Mouse (Mus musculus): ENCODE measurements around the gene Rai1. TPM values are rescaled to one million over a fixed set of nuclear protein-coding genes. Genes with fewer than 3 reads are reported as not detected.

Gene Rai1
- 10.6 and 10.7 TPM in 2 replicates for polyA plus RNA-seq (2015; fragmentation: Nextera tagmentation; extraction: Ambion mirVana)

GRCm38 (mm10) chr11:60104810-60105592, at the start of gene Rai1:
TSS of gene Rai1 (plus strand) at chr11:60105013.
- TF ChIP-seq EP300 (optimal IDR thresholded peaks at IDR 0.05) (no peak), CTCF (IDR thresholded peaks at IDR 0.05; ENCODE audit: low read depth) (peak; percentile 88)
- Histone ChIP-seq H3K9me3 (ENCODE audit: control insufficient read depth, low read length) (no peaks in the 10 kb centered on the region), H3K36me3 (ENCODE audit: control insufficient read depth, insufficient read depth, low read length) (no peaks in the 10 kb centered on the region), H3K27ac (replicated peaks) (peak within 1 kb of the TSS; percentile 97), H3K4me1 (replicated peaks; ENCODE audit: control insufficient read depth, insufficient read depth) (peaks cover 13% of the 10 kb centered on the region), H3K4me2 (replicated peaks; ENCODE audit: low read depth) (peak within 1 kb of the TSS; percentile 95), H3K4me3 (ENCODE audit: low read depth, low read length) (peak within 1 kb of the TSS; percentile 92), H3K27me3 (ENCODE audit: control insufficient read depth, insufficient read depth, low read length) (no peaks in the 10 kb centered on the region), H3K9ac (ENCODE audit: low read length) (peak within 1 kb of the TSS; percentile 98)
- peak; percentile 78 for ATAC-seq (ENCODE audit: low FRiP score, low TSS enrichment)
- DNase-seq (ENCODE audit: low spot score) = peak; percentile 93
- under 1% methylated on average over 67 of the region's 105 CpGs for WGBS

DNA sequence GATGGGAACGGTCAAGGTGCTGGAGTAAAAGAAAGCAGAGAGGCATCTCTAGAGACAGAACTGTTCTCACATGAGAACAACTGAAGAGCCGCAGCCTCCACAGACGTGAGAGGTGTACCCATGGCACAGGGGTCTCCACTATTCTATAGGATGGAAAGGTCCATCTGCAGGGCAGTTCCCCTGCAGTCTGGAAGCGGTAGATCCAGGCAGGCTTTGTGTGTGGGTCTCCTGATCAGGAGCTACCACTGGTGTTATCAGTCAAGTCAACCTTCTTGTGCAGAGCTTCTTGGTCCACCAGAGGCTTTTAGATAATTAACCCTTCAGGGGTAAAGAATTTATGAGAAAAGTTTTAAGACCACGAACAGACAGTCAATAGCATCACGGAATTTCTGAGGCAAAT, 48.3 kb upstream of the Rai1 start:
- H3K27me3 ChIP-seq (ENCODE audit: control insufficient read depth, insufficient read depth, low read length) = no peaks in the 10 kb centered on the region
- no peaks in the 10 kb centered on the region for H3K4me1 ChIP-seq (replicated peaks; ENCODE audit: control insufficient read depth, insufficient read depth)
- H3K36me3 ChIP-seq (ENCODE audit: control insufficient read depth, insufficient read depth, low read length) = no peaks in the 10 kb centered on the region
- no peak for ATAC-seq (ENCODE audit: low FRiP score, low TSS enrichment)
- 70% methylated on average over 6 of the region's 6 CpGs for WGBS
- H3K9me3 ChIP-seq (ENCODE audit: control insufficient read depth, low read length) = no peaks in the 10 kb centered on the region
- no peak overlapping the region for H3K4me2 ChIP-seq (replicated peaks; ENCODE audit: low read depth)
- no peak overlapping the region for H3K9ac ChIP-seq (ENCODE audit: low read length)
- no peak for DNase-seq (ENCODE audit: low spot score)
- no peak overlapping the region for H3K4me3 ChIP-seq (ENCODE audit: low read depth, low read length)
- TF ChIP-seq CTCF (IDR thresholded peaks at IDR 0.05; ENCODE audit: low read depth) (no peak), EP300 (optimal IDR thresholded peaks at IDR 0.05) (no peak)
- no peak overlapping the region for H3K27ac ChIP-seq (replicated peaks)

DNA sequence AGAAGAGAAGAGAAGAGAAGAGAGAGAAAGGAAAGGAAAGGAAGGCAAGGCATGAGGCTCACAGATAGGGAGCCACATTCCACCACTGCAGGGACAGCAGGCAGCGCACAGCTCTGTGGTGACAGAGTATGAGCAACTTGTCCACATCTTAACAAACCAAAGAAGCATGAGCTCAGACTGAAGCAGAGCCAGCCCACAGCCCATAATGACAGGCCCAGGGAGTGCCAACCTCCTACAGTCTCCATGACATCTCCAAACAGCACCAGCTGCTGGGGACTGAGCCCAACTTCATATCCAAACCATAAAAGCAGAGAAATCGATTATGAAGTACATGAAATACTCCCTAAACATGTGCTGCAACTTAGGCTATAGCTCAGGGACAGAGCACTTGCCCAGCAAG, 46.8 kb upstream of the Rai1 start:
- no peaks in the 10 kb centered on the region for H3K4me1 ChIP-seq (replicated peaks; ENCODE audit: control insufficient read depth, insufficient read depth)
- H3K9me3 ChIP-seq (ENCODE audit: control insufficient read depth, low read length) = no peaks in the 10 kb centered on the region
- no peak overlapping the region for H3K9ac ChIP-seq (ENCODE audit: low read length)
- no peak overlapping the region for H3K4me2 ChIP-seq (replicated peaks; ENCODE audit: low read depth)
- 57% methylated on average over 2 of the region's 2 CpGs for WGBS
- H3K4me3 ChIP-seq (ENCODE audit: low read depth, low read length) = no peak overlapping the region
- H3K36me3 ChIP-seq (ENCODE audit: control insufficient read depth, insufficient read depth, low read length) = no peaks in the 10 kb centered on the region
- TF ChIP-seq EP300 (optimal IDR thresholded peaks at IDR 0.05) (no peak), CTCF (IDR thresholded peaks at IDR 0.05; ENCODE audit: low read depth) (no peak)
- no peak for DNase-seq (ENCODE audit: low spot score)
- H3K27ac ChIP-seq (replicated peaks) = no peak overlapping the region
- ATAC-seq (ENCODE audit: low FRiP score, low TSS enrichment) = no peak
- H3K27me3 ChIP-seq (ENCODE audit: control insufficient read depth, insufficient read depth, low read length) = no peaks in the 10 kb centered on the region

- Histone ChIP-seq H3K4me1 (replicated peaks; ENCODE audit: control insufficient read depth, insufficient read depth) (no peaks in the 10 kb centered on the region), H3K9ac (ENCODE audit: low read length) (no peak overlapping the region), H3K27ac (replicated peaks) (no peak overlapping the region), H3K27me3 (ENCODE audit: control insufficient read depth, insufficient read depth, low read length) (no peaks in the 10 kb centered on the region), H3K4me2 (replicated peaks; ENCODE audit: low read depth) (no peak overlapping the region), H3K4me3 (ENCODE audit: low read depth, low read length) (no peak overlapping the region), H3K9me3 (ENCODE audit: control insufficient read depth, low read length) (no peaks in the 10 kb centered on the region), H3K36me3 (ENCODE audit: control insufficient read depth, insufficient read depth, low read length) (no peaks in the 10 kb centered on the region)
- TF ChIP-seq EP300 (optimal IDR thresholded peaks at IDR 0.05) (no peak), CTCF (IDR thresholded peaks at IDR 0.05; ENCODE audit: low read depth) (no peak)
- DNase-seq (ENCODE audit: low spot score) (no peak), ATAC-seq (ENCODE audit: low FRiP score, low TSS enrichment) (no peak)
- 71% methylated on average over 10 of the region's 10 CpGs for WGBS
Measured at GRCm38 (mm10) chr11:60058441-60058840, 46.4 kb upstream of the Rai1 start.

- ATAC-seq (ENCODE audit: low FRiP score, low TSS enrichment) (no peak), DNase-seq (ENCODE audit: low spot score) (no peak)
- H3K9me3 ChIP-seq (ENCODE audit: control insufficient read depth, low read length) = no peaks in the 10 kb centered on the region
- H3K27me3 ChIP-seq (ENCODE audit: control insufficient read depth, insufficient read depth, low read length) = no peaks in the 10 kb centered on the region
- H3K4me2 ChIP-seq (replicated peaks; ENCODE audit: low read depth) = no peak overlapping the region
- H3K4me3 ChIP-seq (ENCODE audit: low read depth, low read length) = no peak overlapping the region
- no peaks in the 10 kb centered on the region for H3K36me3 ChIP-seq (ENCODE audit: control insufficient read depth, insufficient read depth, low read length)
- H3K4me1 ChIP-seq (replicated peaks; ENCODE audit: control insufficient read depth, insufficient read depth) = no peaks in the 10 kb centered on the region
- no peak overlapping the region for H3K27ac ChIP-seq (replicated peaks)
- TF ChIP-seq CTCF (IDR thresholded peaks at IDR 0.05; ENCODE audit: low read depth) (no peak), EP300 (optimal IDR thresholded peaks at IDR 0.05) (no peak)
- no peak overlapping the region for H3K9ac ChIP-seq (ENCODE audit: low read length)
- WGBS = 85% methylated on average over 2 of the region's 2 CpGs
Measured at GRCm38 (mm10) chr11:60060026-60060425, 44.8 kb upstream of the Rai1 start.

DNA sequence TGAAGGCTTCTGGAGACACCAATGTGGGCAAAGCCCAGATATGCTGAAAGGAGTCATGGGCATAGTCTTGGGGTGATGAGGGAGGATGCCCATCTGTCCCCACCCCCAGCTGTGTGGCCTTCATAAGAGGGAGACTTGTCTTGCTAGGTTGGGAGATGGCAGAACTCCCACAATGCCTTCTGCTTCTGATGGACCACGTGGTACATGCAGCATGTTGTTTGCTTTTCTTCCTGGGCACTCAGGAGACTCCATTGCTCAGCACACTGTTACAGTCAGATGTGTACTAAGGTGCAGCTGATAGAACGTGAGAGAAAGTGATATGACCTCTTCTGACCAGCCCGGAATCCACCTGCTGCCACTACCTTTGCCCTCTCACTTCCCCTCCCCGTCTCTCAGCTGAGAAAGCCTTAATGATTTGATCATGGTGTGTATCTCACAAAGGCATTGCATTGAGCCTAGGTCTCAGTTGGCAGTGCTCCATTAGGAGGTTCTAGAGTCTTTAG, 43.3 kb upstream of the Rai1 start:
- Histone ChIP-seq H3K9me3 (ENCODE audit: control insufficient read depth, low read length) (no peaks in the 10 kb centered on the region), H3K4me2 (replicated peaks; ENCODE audit: low read depth) (no peak overlapping the region), H3K36me3 (ENCODE audit: control insufficient read depth, insufficient read depth, low read length) (no peaks in the 10 kb centered on the region), H3K27me3 (ENCODE audit: control insufficient read depth, insufficient read depth, low read length) (no peaks in the 10 kb centered on the region), H3K4me1 (replicated peaks; ENCODE audit: control insufficient read depth, insufficient read depth) (no peaks in the 10 kb centered on the region), H3K4me3 (ENCODE audit: low read depth, low read length) (no peak overlapping the region), H3K27ac (replicated peaks) (no peak overlapping the region), H3K9ac (ENCODE audit: low read length) (no peak overlapping the region)
- DNase-seq (ENCODE audit: low spot score) (peak; percentile 23), ATAC-seq (ENCODE audit: low FRiP score, low TSS enrichment) (peak; percentile 87)
- WGBS = 63% methylated on average over 4 of the region's 4 CpGs
- TF ChIP-seq CTCF (IDR thresholded peaks at IDR 0.05; ENCODE audit: low read depth) (no peak), EP300 (optimal IDR thresholded peaks at IDR 0.05) (no peak)
